Mouse (Mus musculus) neural tube, embryonic 15.5 days (tissue): ENCODE measurements around the gene Tbc1d10c. TPM values are rescaled to one million over a fixed set of nuclear protein-coding genes. Genes with fewer than 3 reads are reported as not detected.
A peak's percentile ranks its signal among the peaks of the same experiment; 100 is the strongest.

Experiments used
- ATAC-seq: fragments of 200-750 bp; cut with Nextera tagmentation; 2 replicates; pipeline ENCODE4 v1.8.0; 2017; ENCODE audit warnings: mild to moderate bottlenecking, moderate TSS enrichment, moderate library complexity; ENCODE audit not compliant: low FRiP score
- H3K27ac ChIP-seq: fragments of 300-500 bp; sonication (generic); replicated peaks from 2 replicates; pipeline ENCODE4 v1.5.1; 2015; ENCODE audit warnings: mild to moderate bottlenecking, inconsistent platforms
- H3K27me3 ChIP-seq: fragments of 300-500 bp; sonication (generic); replicated peaks from 2 replicates; pipeline ENCODE4 v1.6.1; 2015; ENCODE audit warnings: inconsistent platforms
- H3K36me3 ChIP-seq: fragments of 300-500 bp; sonication (generic); 2 replicates; pipeline ENCODE4 v1.6.1; 2015; ENCODE audit warnings: inconsistent platforms
- H3K4me1 ChIP-seq: fragments of 300-500 bp; sonication (generic); 2 replicates; pipeline ENCODE4 v1.6.1; 2015; ENCODE audit warnings: inconsistent platforms
- H3K4me2 ChIP-seq: fragments of 300-500 bp; sonication (generic); 2 replicates; pipeline ENCODE4 v1.6.1; 2015; ENCODE audit warnings: inconsistent platforms, mild to moderate bottlenecking, moderate library complexity
- H3K4me3 ChIP-seq: fragments of 300-500 bp; sonication (generic); replicated peaks from 2 replicates; pipeline ENCODE4 v1.5.1; 2015; ENCODE audit warnings: mild to moderate bottlenecking, inconsistent platforms
- H3K9ac ChIP-seq: fragments of 300-500 bp; sonication (generic); replicated peaks from 2 replicates; pipeline ENCODE4 v1.6.1; 2015; ENCODE audit warnings: mild to moderate bottlenecking, inconsistent platforms
- H3K9me3 ChIP-seq: fragments of 300-500 bp; sonication (generic); replicated peaks from 2 replicates; pipeline ENCODE4 v1.6.1; 2016; ENCODE audit warnings: inconsistent platforms
- WGBS: fragments of 180-500 bp; shearing (Covaris S2); methylation state at CpG from one replicate; pipeline ENCODE4 v1.1.7; 2015; ENCODE audit warnings: mixed read lengths; 5-methylcytosine and 5-hydroxymethylcytosine counted together
- polyA plus RNA-seq: library from polyadenylated mRNA; unstranded; fragments of >200 nt; fragmentation: Nextera tagmentation; extraction: Ambion mirVana; gene quantifications from 2 replicates; pipeline ENCODE4 v1.2.1, GENCODE M21; 2015

Tbc1d10c gene
- polyA plus RNA-seq, 1 experiment from 2014 or later: 0.74 TPM

DNA sequence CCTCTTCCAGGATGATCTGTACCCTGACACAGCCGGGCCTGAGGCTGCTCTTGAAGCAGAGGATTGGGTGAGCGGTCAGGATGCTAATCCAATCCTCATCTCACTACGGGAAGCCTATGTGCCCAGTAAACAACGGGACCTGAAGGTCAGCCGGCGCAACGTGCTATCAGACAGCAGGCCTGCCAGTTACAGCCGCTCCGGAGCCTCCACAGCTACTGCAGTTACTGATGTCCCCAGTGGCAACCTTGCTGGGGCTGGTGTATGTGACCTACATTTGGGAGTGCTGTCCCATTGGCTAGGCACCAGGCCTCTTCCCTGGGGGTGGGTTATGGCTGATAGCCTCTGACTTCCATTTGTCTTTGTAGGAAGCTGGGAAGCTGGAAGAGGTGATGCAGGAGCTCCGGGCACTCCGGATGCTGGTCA is 37.8 kb downstream of the Tbc1d10c start, which contains the start of gene Ptprcap:
Ptprcap (plus strand) TSS at position 373 of the 423 bp plus-strand sequence.
- Histone ChIP-seq H3K4me1 (peaks cover 25% of the 10 kb centered on the region), H3K9me3 (no peaks in the 10 kb centered on the region), H3K4me3 (no peak within 1 kb of the TSS), H3K27me3 (no peaks in the 10 kb centered on the region), H3K9ac (no peak within 1 kb of the TSS), H3K4me2 (no peak within 1 kb of the TSS), H3K27ac (peak within 1 kb of the TSS; percentile 3; the same call in 1 of the 2 replicates), H3K36me3 (peaks cover 48% of the 10 kb centered on the region)
- ATAC-seq: no peak
- WGBS: 74% methylated on average over 11 of the region's 11 CpGs

DNA sequence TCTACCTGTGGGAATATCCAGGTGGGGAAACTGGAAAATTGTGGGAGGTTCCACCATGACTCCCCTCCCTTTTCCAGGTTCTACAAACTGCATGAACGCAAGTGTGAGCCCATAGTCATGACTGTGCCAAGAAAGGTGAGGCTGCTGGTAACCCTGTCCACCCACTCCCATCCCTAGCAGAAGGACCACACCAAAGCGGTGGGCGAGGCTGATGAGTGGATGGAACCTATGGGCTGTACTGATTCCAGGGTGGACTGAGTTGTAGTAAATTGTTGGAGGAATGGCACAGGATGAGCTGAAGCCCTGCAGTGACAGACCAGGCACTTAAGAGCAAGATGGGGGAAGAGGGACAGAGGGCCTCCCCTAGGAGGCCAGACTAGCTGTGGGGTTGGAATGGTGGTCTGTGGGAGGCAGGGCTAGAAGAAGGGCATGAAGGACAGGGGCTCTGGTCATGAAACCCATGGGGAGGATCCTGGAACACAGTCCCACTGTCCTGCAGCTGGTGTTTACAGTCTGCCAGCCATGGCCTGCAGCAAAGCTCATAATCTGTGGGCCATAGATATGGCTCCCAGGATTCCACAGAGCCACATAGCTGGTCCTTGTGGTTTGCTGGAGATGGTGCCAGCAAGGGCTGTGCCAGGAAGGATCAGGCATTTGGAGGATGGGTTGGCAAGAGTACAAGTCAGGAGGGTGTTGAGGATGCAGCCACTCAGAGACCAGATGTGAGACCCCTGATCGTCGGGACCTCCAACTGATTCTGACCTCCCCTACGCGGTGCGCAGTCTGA is 38.4 kb downstream of the Tbc1d10c start:
- no peaks in the 10 kb centered on the region for H3K27me3 ChIP-seq
- peaks cover 42% of the 10 kb centered on the region for H3K36me3 ChIP-seq
- H3K9ac ChIP-seq: no peak overlapping the region
- H3K4me3 ChIP-seq: no peak overlapping the region
- H3K4me1 ChIP-seq: peaks cover 31% of the 10 kb centered on the region
- H3K27ac ChIP-seq: peak overlapping the region; percentile 3; the same call in 1 of the 2 replicates
- ATAC-seq: no peak
- 93% methylated on average over 8 of the region's 8 CpGs for whole genome bisulfite sequencing
- no peak overlapping the region for H3K4me2 ChIP-seq
- H3K9me3 ChIP-seq: no peaks in the 10 kb centered on the region

DNA sequence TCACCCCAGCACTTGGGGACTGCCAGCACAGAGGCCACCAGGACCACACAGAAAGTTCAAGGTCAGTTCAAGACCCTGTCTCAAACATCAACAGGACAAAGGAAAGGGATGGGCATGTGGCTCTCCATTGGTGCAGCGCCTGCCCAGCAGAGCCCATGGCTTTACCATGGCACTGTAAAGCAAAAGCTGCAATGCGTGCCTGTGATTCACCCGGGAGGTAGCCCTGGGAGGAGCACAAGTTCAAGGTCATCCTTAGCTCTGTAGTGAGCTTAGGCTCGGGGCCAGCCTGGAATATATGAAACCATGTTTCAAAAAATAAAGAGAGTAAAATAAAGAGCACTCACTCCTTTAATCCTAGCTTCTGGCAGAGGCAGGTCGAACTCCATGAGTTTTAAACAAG is 39.2 kb downstream of the Tbc1d10c start:
- 87% methylated on average over 5 of the region's 5 CpGs for WGBS
- H3K9me3 ChIP-seq: no peaks in the 10 kb centered on the region
- ATAC-seq: no peak
- no peak overlapping the region for H3K4me3 ChIP-seq
- no peak overlapping the region for H3K4me2 ChIP-seq
- H3K27ac ChIP-seq: no peak overlapping the region
- H3K27me3 ChIP-seq: no peaks in the 10 kb centered on the region
- H3K36me3 ChIP-seq: peaks cover 34% of the 10 kb centered on the region
- peaks cover 32% of the 10 kb centered on the region for H3K4me1 ChIP-seq
- no peak overlapping the region for H3K9ac ChIP-seq

DNA sequence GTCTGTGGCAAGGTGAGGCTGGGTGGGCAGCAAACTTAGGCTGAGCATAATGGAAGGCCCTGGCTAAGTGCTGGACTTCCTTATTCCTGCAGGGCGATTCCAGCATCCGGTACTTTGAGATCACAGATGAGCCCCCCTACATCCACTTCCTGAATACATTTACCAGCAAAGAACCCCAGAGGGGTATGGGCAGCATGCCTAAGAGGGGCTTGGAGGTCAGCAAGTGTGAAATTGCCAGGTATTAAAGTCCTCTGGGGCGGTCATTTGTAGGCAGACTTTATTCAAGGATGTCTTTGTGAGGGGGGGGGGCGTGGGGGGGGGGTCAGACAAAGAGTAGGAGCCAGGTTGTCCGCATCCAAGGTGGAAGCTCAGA is 39.6 kb downstream of the Tbc1d10c start:
- Histone ChIP-seq H3K4me2 (no peak overlapping the region), H3K27ac (no peak overlapping the region), H3K36me3 (peaks cover 30% of the 10 kb centered on the region), H3K4me3 (no peak overlapping the region), H3K9me3 (no peaks in the 10 kb centered on the region), H3K27me3 (no peaks in the 10 kb centered on the region), H3K9ac (no peak overlapping the region), H3K4me1 (peaks cover 32% of the 10 kb centered on the region)
- 73% methylated on average over 5 of the region's 5 CpGs for WGBS
- ATAC-seq: no peak

DNA sequence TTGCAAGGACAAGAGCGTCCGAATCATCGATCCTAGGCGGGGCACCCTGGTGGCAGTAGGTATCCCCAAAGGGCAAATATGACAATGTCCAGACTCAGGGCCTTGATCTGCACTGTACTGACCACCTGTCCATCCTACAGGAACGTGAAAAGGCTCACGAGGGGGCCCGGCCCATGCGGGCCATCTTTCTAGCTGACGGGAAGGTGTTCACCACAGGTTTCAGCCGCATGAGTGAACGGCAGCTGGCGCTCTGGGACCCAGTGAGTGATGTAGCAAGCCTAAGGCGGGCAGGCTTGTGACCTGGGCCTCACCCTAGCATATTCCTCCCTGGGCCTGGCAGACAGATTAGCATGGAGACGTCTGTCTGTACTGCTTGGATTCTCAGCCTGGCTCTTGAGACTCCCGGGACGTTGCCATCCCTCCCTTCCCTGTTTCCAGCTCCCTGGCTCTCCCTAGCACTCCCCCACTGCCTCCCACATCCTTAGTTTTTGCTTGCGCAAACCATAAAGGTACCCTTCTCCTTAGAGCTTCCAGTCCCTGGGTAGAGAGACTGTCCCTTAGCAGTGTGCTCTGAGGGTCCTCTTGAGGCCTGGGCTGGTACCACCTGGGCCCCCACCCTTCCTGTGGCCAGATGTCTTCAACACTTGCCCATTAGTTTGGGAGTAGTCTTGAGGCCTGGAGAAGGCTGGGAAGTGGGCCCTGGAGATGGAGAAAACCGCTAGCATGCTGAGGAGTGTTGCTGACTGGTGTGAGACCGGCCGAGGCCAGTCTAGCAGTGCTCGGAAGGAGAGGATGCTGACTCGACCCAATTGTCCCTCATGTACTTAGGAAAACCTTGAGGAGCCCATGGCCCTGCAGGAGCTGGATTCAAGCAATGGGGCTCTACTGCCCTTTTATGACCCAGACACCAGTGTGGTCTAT is 40.3 kb downstream of the Tbc1d10c start:
- Histone ChIP-seq H3K4me2 (no peak overlapping the region), H3K4me1 (peaks cover 32% of the 10 kb centered on the region), H3K27me3 (no peaks in the 10 kb centered on the region), H3K9me3 (no peaks in the 10 kb centered on the region), H3K27ac (no peak overlapping the region), H3K4me3 (no peak overlapping the region), H3K9ac (no peak overlapping the region), H3K36me3 (peaks cover 24% of the 10 kb centered on the region)
- ATAC-seq: no peak
- WGBS: 90% methylated on average over 22 of the region's 22 CpGs

DNA sequence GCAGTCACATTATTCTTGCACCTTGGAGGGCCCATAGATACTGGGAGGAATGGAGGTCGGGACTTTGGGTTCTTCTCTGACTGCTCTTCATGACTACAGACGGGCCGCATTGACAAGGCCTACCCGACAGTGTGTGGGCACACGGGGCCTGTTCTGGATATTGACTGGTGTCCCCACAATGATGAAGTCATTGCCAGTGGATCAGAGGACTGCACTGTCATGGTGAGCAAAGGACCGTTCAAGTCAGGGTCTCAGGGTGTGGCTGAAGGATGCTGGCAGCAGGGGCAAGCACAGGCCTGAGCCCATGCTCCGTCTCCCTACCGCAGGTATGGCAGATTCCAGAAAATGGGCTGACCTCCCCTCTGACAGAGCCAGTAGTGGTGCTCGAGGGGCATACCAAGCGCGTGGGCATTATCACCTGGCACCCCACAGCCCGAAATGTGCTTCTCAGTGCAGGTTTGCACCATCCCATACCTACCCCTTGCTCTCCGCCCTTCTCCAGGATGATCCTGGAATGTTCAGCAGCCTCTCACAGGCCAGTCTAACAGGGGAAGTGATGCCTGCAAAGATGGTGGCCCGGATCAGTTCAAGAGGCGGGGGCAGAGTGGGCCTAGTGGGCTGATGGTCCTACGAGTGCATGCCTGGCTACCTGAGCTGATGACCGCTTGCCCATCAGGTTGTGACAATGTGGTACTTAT is 41.2 kb downstream of the Tbc1d10c start:
- Histone ChIP-seq H3K27ac (no peak overlapping the region), H3K4me1 (peaks cover 32% of the 10 kb centered on the region), H3K9ac (no peak overlapping the region), H3K9me3 (no peaks in the 10 kb centered on the region), H3K27me3 (no peaks in the 10 kb centered on the region), H3K36me3 (peaks cover 22% of the 10 kb centered on the region; the same call in 1 of the 2 replicates), H3K4me2 (peak overlapping the region; percentile 89), H3K4me3 (no peak overlapping the region; the same call in 1 of the 2 replicates)
- ATAC-seq: no peak
- 92% methylated on average over 17 of the region's 17 CpGs for WGBS

DNA sequence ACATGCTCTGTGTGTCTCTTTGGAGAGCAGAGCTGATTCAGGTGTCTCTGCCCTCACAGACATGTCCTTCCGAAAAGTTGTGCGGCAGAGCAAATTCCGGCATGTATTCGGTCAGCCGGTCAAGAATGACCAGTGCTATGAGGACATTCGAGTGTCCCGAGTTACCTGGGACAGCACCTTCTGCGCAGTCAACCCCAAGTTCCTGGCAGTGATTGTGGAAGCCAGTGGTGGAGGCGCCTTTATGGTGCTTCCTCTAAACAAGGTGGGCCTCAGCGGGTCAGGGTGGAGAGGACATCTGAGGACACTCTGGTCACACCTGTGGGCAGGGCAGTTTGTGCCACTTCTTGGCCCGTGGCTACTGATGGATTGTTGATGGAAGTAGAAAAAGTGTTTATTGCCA is 41.8 kb downstream of the Tbc1d10c start:
- Histone ChIP-seq H3K36me3 (peaks cover 22% of the 10 kb centered on the region; the same call in 1 of the 2 replicates), H3K9ac (peak overlapping the region; percentile 86), H3K27me3 (no peaks in the 10 kb centered on the region), H3K9me3 (no peaks in the 10 kb centered on the region), H3K4me3 (peak overlapping the region; percentile 83), H3K4me2 (peak overlapping the region; percentile 89), H3K27ac (no peak overlapping the region), H3K4me1 (peaks cover 32% of the 10 kb centered on the region)
- no peak for ATAC-seq
- 93% methylated on average over 11 of the region's 11 CpGs for WGBS

DNA sequence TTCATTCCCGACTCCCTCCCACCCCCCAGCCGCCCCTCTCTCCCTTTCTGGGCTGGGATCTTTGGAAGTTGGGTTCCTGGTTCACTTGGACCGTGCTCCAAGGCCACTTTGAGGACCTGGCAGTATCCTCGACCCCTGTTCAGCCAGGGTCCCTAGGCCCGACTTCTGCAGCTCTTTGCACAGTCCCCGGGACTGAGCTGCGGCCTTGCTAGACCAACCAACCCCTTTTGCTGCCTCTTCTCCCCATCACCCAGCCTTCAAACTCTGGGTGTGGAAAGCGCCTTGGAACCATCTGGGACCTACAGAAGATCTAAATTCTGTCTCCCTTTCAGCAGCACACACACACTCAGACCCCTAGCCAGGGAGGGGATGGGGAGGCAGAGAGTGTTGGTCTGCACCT is 42.3 kb downstream of the Tbc1d10c start:
- H3K4me3 ChIP-seq: peak overlapping the region; percentile 83
- H3K4me2 ChIP-seq: peak overlapping the region; percentile 89
- H3K36me3 ChIP-seq: peaks cover 21% of the 10 kb centered on the region; the same call in 1 of the 2 replicates
- peak overlapping the region; percentile 78 for H3K27ac ChIP-seq
- peaks cover 32% of the 10 kb centered on the region for H3K4me1 ChIP-seq
- peak; percentile 21; the same call in 1 of the 2 replicates for ATAC-seq
- H3K27me3 ChIP-seq: no peaks in the 10 kb centered on the region
- 3% methylated on average over 7 of the region's 8 CpGs for WGBS
- peak overlapping the region; percentile 86 for H3K9ac ChIP-seq
- no peaks in the 10 kb centered on the region for H3K9me3 ChIP-seq

DNA sequence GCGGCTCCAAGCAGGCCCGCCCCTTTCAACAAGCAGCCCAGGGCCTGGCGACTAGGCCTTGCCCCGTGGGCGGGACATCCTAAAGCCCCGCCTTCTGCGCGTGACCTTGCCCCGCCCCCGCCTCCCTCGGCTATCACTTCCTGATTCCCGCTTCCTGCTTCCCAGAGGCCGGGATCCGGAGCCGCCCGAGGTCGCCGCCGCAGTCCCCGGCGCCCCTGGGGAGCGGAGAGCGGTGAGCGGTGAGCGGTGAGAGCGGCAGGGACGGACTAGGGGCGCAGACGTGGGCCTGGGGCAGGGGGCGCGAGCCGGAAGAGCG is 42.6 kb downstream of the Tbc1d10c start, which contains the start of gene Coro1b:
Coro1b (plus strand) TSS at position 129 of the 316 bp plus-strand sequence.
- peak; percentile 95 for ATAC-seq
- no peaks in the 10 kb centered on the region for H3K9me3 ChIP-seq
- H3K27me3 ChIP-seq: no peaks in the 10 kb centered on the region
- peak within 1 kb of the TSS; percentile 86 for H3K9ac ChIP-seq
- H3K27ac ChIP-seq: peak within 1 kb of the TSS; percentile 78
- WGBS: under 1% methylated on average over 30 of the region's 33 CpGs
- H3K4me3 ChIP-seq: peak within 1 kb of the TSS; percentile 83
- peak within 1 kb of the TSS; percentile 89 for H3K4me2 ChIP-seq
- H3K4me1 ChIP-seq: peaks cover 32% of the 10 kb centered on the region
- peaks cover 17% of the 10 kb centered on the region; the same call in 1 of the 2 replicates for H3K36me3 ChIP-seq

DNA sequence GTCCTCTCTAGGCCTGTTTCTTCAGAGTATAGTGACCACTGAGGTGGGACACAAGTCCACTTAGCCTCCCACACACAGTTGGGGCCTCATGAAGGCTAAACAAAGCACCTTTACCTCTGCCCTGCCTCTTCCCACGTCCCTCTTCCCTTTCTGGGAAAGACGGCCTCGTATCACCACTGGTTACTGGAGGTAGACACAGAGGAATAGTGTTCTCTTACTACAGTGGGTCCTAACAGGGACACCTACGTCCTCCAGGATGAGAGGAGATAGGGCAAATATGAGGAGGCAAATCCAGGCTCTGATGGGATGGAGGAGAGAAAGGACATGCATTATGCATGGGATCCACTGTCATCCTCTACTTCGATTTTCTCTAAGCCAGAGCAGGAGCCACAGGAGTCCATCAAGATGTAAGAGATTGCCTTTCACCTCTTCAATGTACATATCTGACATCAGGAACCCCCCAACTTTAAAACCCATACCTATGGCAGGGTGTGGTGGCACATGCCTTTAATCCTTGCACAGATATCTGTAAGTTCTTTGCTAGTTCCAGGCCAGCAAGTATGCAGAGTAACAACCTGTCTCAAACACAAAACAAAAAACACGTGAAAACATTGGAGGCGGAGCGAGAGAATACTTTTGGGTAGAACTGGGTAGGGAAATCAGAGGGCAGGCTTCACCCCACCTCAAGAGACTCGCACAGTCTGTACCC is 43.1 kb downstream of the Tbc1d10c start:
- H3K4me2 ChIP-seq: peak overlapping the region; percentile 89
- H3K4me3 ChIP-seq: peak overlapping the region; percentile 83
- H3K27ac ChIP-seq: peak overlapping the region; percentile 78
- peaks cover 14% of the 10 kb centered on the region; the same call in 1 of the 2 replicates for H3K36me3 ChIP-seq
- H3K4me1 ChIP-seq: peaks cover 32% of the 10 kb centered on the region
- 37% methylated on average over 9 of the region's 9 CpGs for WGBS
- peak overlapping the region; percentile 86 for H3K9ac ChIP-seq
- peak; percentile 15; the same call in 1 of the 2 replicates for ATAC-seq
- no peaks in the 10 kb centered on the region for H3K27me3 ChIP-seq
- no peaks in the 10 kb centered on the region for H3K9me3 ChIP-seq
